Mouse (Mus musculus): ENCODE measurements around the gene 9130230L23Rik. TPM values are rescaled to one million over a fixed set of nuclear protein-coding genes. Genes with fewer than 3 reads are reported as not detected.

9130230L23Rik gene
- total and polyA plus RNA-seq, 3 experiments, result 0.22 TPM; not detected in 2

DNA sequence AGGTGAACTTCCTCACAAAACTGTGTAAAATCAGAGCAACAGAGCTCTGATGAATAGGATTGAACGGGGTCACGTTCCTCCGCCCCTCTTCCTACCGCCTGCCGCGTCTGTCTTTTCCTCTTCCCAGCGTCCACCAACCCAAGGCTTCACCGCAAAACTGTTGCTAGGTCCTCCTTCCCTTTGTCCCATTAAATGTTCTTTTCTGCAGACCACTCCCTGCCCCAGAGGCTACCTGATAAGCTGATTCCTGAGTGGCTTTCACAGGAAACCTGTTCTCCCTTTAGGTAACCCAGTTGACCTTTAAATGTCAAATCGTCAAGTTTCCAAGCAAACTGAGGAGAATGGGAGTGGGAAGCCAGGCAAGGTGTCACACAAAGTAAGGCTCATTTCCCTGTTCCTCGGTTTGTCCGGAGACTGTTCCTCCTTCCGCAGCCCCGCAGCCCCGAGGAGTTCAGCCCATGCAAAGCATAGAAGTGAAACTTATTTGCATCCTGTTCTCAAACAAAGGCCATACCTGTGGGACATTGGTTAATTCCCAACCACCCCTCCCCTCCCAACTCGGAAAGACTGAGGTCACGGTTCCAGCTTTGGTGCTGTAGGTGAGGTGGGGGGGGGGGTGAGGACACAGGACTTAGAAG lies 1.1 kb upstream of the 9130230L23Rik start:
- no peaks in the 10 kb centered on the region for H3K36me3 ChIP-seq (ENCODE audit: control insufficient read depth in 1 of 2, insufficient read depth in 2 of 2, low read length in 2 of 2)
- no peaks in the 10 kb centered on the region for H3K9me3 ChIP-seq (replicated peaks; ENCODE audit: insufficient read depth, low read length)
- TF ChIP-seq SIN3A (IDR thresholded peaks at IDR 0.05; ENCODE audit: low read length) (no peak), ZMIZ1 (IDR thresholded peaks at IDR 0.05; ENCODE audit: low read depth, low read length) (no peak)
- H3K27ac ChIP-seq (ENCODE audit: control insufficient read depth, low read depth, low read length), result no peak overlapping the region
- no peaks in the 10 kb centered on the region for H3K4me1 ChIP-seq (ENCODE audit: control insufficient read depth in 1 of 2, insufficient read depth in 2 of 2, low read length in 2 of 2)
- H3K4me3 ChIP-seq (ENCODE audit: control insufficient read depth in 1 of 2, insufficient read depth in 1 of 2, low read depth in 2 of 2, low read length in 2 of 2), result no peak overlapping the region
- no peaks in the 10 kb centered on the region; a peak in 2 of 4 replicates for H3K27me3 ChIP-seq (ENCODE audit: control insufficient read depth in 1 of 2, insufficient read depth in 2 of 2, low read length in 2 of 2)
- no peak for DNase-seq (ENCODE audit: low read depth, low spot score)
- H3K79me2 ChIP-seq (ENCODE audit: control insufficient read depth, insufficient read depth, low read length, poor library complexity), result no peaks in the 10 kb centered on the region
- H3K9ac ChIP-seq (ENCODE audit: control insufficient read depth, low read depth, low read length, poor library complexity, severe bottlenecking), result no peak overlapping the region

DNA sequence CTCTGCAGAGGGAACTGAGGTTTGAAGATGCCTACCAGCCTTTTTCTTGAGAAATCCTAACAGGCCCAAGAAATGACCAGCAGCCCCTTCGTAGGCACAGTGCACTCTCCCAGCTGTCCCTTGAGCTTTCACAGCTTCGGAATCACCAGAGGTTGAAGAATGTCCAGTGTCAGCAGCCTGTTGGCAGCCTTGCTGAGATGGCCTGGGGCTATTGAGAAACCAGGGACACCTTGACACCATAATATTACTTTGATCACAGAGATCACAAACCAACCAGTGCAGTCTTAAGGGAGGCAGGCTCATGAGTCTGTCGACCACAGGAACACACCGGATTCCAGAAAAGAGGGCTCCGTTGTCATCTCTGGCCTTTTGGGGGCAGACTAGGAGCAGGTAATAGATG lies 2.9 kb downstream of the 9130230L23Rik start:
- no peaks in the 10 kb centered on the region for H3K4me1 ChIP-seq (ENCODE audit: control insufficient read depth in 1 of 2, insufficient read depth in 2 of 2, low read length in 2 of 2)
- no peak overlapping the region for H3K9ac ChIP-seq (ENCODE audit: control insufficient read depth, low read depth, low read length, poor library complexity, severe bottlenecking)
- H3K27ac ChIP-seq (ENCODE audit: control insufficient read depth, low read depth, low read length), result no peak overlapping the region
- no peak for DNase-seq (ENCODE audit: low read depth, low spot score)
- no peaks in the 10 kb centered on the region for H3K9me3 ChIP-seq (replicated peaks; ENCODE audit: insufficient read depth, low read length)
- H3K36me3 ChIP-seq (ENCODE audit: control insufficient read depth in 1 of 2, insufficient read depth in 2 of 2, low read length in 2 of 2), result no peaks in the 10 kb centered on the region
- peak in 1 of 3 experiments; percentile 8; a peak in 1 of 6 replicates for TF ChIP-seq CTCF (IDR thresholded peaks at IDR 0.05 in 2 of 3, conservative IDR thresholded peaks at IDR 0.05 in 1 of 3; ENCODE audit: control insufficient read depth in 1 of 3, insufficient read depth in 1 of 3, low read depth in 2 of 3, low read length in 3 of 3, poor library complexity in 1 of 3, severe bottlenecking in 1 of 3)
- TF ChIP-seq RAD21 (IDR thresholded peaks at IDR 0.05; ENCODE audit: low read depth, low read length), result peak; percentile 1
- no peak for TF ChIP-seq ZNF384 (IDR thresholded peaks at IDR 0.05; ENCODE audit: low read depth, low read length)
- H3K27me3 ChIP-seq (ENCODE audit: control insufficient read depth in 1 of 2, insufficient read depth in 2 of 2, low read length in 2 of 2), result peaks cover 0 to 2% of the 10 kb centered on the region in 2 experiments; a peak in 1 of 4 replicates
- no peak overlapping the region for H3K4me3 ChIP-seq (ENCODE audit: control insufficient read depth in 1 of 2, insufficient read depth in 1 of 2, low read depth in 2 of 2, low read length in 2 of 2)
- no peaks in the 10 kb centered on the region for H3K79me2 ChIP-seq (ENCODE audit: control insufficient read depth, insufficient read depth, low read length, poor library complexity)

DNA sequence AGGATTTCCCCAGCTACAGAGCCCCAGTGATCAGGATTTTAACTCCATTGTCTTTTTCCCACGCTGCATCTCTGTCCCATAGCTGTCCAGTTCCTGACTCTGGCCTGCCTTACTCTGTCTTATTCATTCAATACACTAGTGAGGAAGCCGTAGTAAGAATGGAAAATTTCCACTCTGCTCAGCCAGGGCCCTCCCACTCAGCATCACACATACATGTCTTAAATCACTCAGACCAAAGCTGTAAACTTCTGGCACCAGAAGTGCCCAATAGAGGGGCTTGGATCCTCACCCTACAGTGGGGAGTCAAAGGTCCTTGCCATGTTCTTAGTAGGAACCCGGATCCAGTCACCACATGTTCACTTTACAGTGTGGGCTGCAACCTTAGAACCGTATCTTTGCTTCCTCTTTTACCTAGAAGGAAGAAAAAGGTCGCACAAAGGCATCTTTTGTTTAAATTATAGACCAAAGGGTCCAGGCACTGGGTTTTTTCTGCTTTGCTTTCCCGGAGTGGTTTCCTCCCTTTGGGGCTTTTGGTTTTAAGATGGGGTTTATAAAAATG lies 3.4 kb downstream of the 9130230L23Rik start:
- Histone ChIP-seq H3K27me3 (ENCODE audit: control insufficient read depth in 1 of 2, insufficient read depth in 2 of 2, low read length in 2 of 2) (peaks cover 0 to 2% of the 10 kb centered on the region in 2 experiments; a peak in 1 of 4 replicates), H3K79me2 (ENCODE audit: control insufficient read depth, insufficient read depth, low read length, poor library complexity) (no peaks in the 10 kb centered on the region), H3K36me3 (ENCODE audit: control insufficient read depth in 1 of 2, insufficient read depth in 2 of 2, low read length in 2 of 2) (no peaks in the 10 kb centered on the region), H3K4me3 (ENCODE audit: control insufficient read depth in 1 of 2, insufficient read depth in 1 of 2, low read depth in 2 of 2, low read length in 2 of 2) (no peak overlapping the region), H3K4me1 (ENCODE audit: control insufficient read depth in 1 of 2, insufficient read depth in 2 of 2, low read length in 2 of 2) (no peaks in the 10 kb centered on the region), H3K9me3 (replicated peaks; ENCODE audit: insufficient read depth, low read length) (no peaks in the 10 kb centered on the region), H3K27ac (ENCODE audit: control insufficient read depth, low read depth, low read length) (no peak overlapping the region), H3K9ac (ENCODE audit: control insufficient read depth, low read depth, low read length, poor library complexity, severe bottlenecking) (no peak overlapping the region)
- peak; percentile 16 for DNase-seq (ENCODE audit: low read depth, low spot score)
- no peak for TF ChIP-seq ETS1 (IDR thresholded peaks at IDR 0.05; ENCODE audit: low read depth, low read length)
- no peak for TF ChIP-seq JUND (IDR thresholded peaks at IDR 0.05; ENCODE audit: low read depth, low read length)
- TF ChIP-seq BHLHE40 (IDR thresholded peaks at IDR 0.05; ENCODE audit: borderline replicate concordance, low read depth, low read length), result no peak
- TF ChIP-seq RCOR1 (IDR thresholded peaks at IDR 0.05; ENCODE audit: low read depth, low read length), result no peak
- TF ChIP-seq SMC3 (IDR thresholded peaks at IDR 0.05; ENCODE audit: low read depth, low read length), result no peak
- TF ChIP-seq ZMIZ1 (IDR thresholded peaks at IDR 0.05; ENCODE audit: low read depth, low read length), result no peak
- TF ChIP-seq MYC (IDR thresholded peaks at IDR 0.05; ENCODE audit: low read depth, low read length), result no peak
- no peak for TF ChIP-seq ELF1 (IDR thresholded peaks at IDR 0.05; ENCODE audit: low read depth, low read length)
- TF ChIP-seq MAX (IDR thresholded peaks at IDR 0.05; ENCODE audit: low read length), result no peak
- TF ChIP-seq EP300 (IDR thresholded peaks at IDR 0.05; ENCODE audit: low read depth in 1 of 2, low read length in 2 of 2), result no peak
- no peak for TF ChIP-seq RAD21 (IDR thresholded peaks at IDR 0.05; ENCODE audit: low read depth, low read length)
- no peak for TF ChIP-seq MXI1 (IDR thresholded peaks at IDR 0.05; ENCODE audit: low read depth, low read length)

Measured in MEL (cell line).